Mouse (Mus musculus) lung, adult 2 months (tissue): ENCODE data around the gene Gm20388. TPM values are rescaled to one million over a fixed set of nuclear protein-coding genes. Genes with fewer than 3 reads are reported as not detected.
"Not testable (repeated sequence)": the region's sequence is repeated elsewhere in the genome, so short reads cannot be mapped to it uniquely, and the experiment has no call there.

Experiments
- DNase-seq: peaks from one replicate; pipeline ENCODE4 v3.0.0; 2022
- H3K4me1 ChIP-seq: fragments of 200-500 bp; 2 replicates; pipeline ENCODE4 v1.6.1; 2011; ENCODE audit warnings: low read length; ENCODE audit not compliant: control insufficient read depth, insufficient read depth
- H3K4me3 ChIP-seq: fragments of 200-500 bp; replicated peaks from 2 replicates; pipeline ENCODE3; 2011; ENCODE audit warnings: low read depth, mild to moderate bottlenecking, control low read depth, low read length; ENCODE audit errors: extremely low read depth
- CTCF ChIP-seq: fragments of 200-500 bp; IDR thresholded peaks from 2 replicates; pipeline ENCODE4 v1.5.1; 2011; ENCODE audit warnings: mild to moderate bottlenecking, low read length, control low read depth; ENCODE audit not compliant: insufficient read depth
- POLR2A ChIP-seq: fragments of 200-500 bp; IDR thresholded peaks from 2 replicates; pipeline ENCODE4 v1.6.1; 2011; ENCODE audit warnings: low read depth, mild to moderate bottlenecking, control low read depth, low read length, borderline replicate concordance; ENCODE audit errors: extremely low read depth
- WGBS: fragments of 180-500 bp; shearing (Covaris S2); methylation state at CpG from one replicate; pipeline ENCODE4 v1.1.7; 2018; 5-methylcytosine and 5-hydroxymethylcytosine counted together
- polyA plus RNA-seq: library from polyadenylated mRNA; depleted of rRNA; stranded (reverse); fragments of >200 nt; gene quantifications from 2 replicates; pipeline ENCODE4 v1.2.3, GENCODE M21; 2012

Gm20388 gene
- polyA plus RNA-seq, 1 experiment, result 67.8 TPM

GRCm38 (mm10) chr8:124151881-124152280 is 4241.2 kb downstream of the Gm20388 start:
- 81% methylated on average over 6 of the region's 6 CpGs for WGBS
- no peak for DNase-seq
- TF ChIP-seq POLR2A (no peak), CTCF (no peak)
- Histone ChIP-seq H3K4me1 (no peaks in the 10 kb centered on the region), H3K4me3 (no peak overlapping the region)

- DNase-seq, result no peak
- WGBS, result 89% methylated on average over 8 of the region's 8 CpGs
- H3K4me1 ChIP-seq, result no peaks in the 10 kb centered on the region
- H3K4me3 ChIP-seq, result no peak overlapping the region
- TF ChIP-seq POLR2A (no peak), CTCF (no peak)
Measured at GRCm38 (mm10) chr8:124152771-124153170, 4242.1 kb downstream of the Gm20388 start.

- TF ChIP-seq CTCF (no peak), POLR2A (no peak)
- Histone ChIP-seq H3K4me3 (no peak overlapping the region), H3K4me1 (no peaks in the 10 kb centered on the region)
- DNase-seq, result no peak
- 80% methylated on average over 7 of the region's 7 CpGs for WGBS
Measured at GRCm38 (mm10) chr8:124156324-124156723, 4245.7 kb downstream of the Gm20388 start.

- TF ChIP-seq POLR2A (no peak), CTCF (no peak)
- Histone ChIP-seq H3K4me1 (no peaks in the 10 kb centered on the region), H3K4me3 (no peak overlapping the region)
- DNase-seq, result no peak
- WGBS, result 75% methylated on average over 5 of the region's 5 CpGs
Measured at GRCm38 (mm10) chr8:124161683-124162082, 4251.0 kb downstream of the Gm20388 start.

GRCm38 (mm10) chr8:124163258-124163657 is 4252.6 kb downstream of the Gm20388 start:
- no peaks in the 10 kb centered on the region for H3K4me1 ChIP-seq
- DNase-seq, result no peak
- 81% methylated on average over 5 of the region's 5 CpGs for WGBS
- H3K4me3 ChIP-seq, result no peak overlapping the region
- TF ChIP-seq POLR2A (no peak), CTCF (no peak)

- Histone ChIP-seq H3K4me3 (no peak overlapping the region), H3K4me1 (peaks cover 2% of the 10 kb centered on the region)
- no peak for DNase-seq
- TF ChIP-seq CTCF, result no peak
- TF ChIP-seq POLR2A, result no peak
- WGBS, result 74% methylated on average over 7 of the region's 7 CpGs
Measured at GRCm38 (mm10) chr8:124169749-124170148, 4259.1 kb downstream of the Gm20388 start.

GRCm38 (mm10) chr8:124170671-124171070 is 4260.0 kb downstream of the Gm20388 start:
- WGBS, result 76% methylated on average over 7 of the region's 7 CpGs

GRCm38 (mm10) chr8:124171557-124172528 is 4261.2 kb downstream of the Gm20388 start:
- TF ChIP-seq POLR2A (no peak), CTCF (no peak)
- no peak for DNase-seq
- H3K4me1 ChIP-seq, result peaks cover 2% of the 10 kb centered on the region
- H3K4me3 ChIP-seq, result no peak overlapping the region
- WGBS, result 62% methylated on average over 17 of the region's 17 CpGs

More at GRCm38 (mm10) chr8:124170671-124171070, 4260.0 kb downstream of the Gm20388 start:
- TF ChIP-seq POLR2A (no peak), CTCF (no peak)
- peaks cover 2% of the 10 kb centered on the region for H3K4me1 ChIP-seq
- no peak for DNase-seq
- H3K4me3 ChIP-seq, result no peak overlapping the region

GRCm38 (mm10) chr8:124173688-124174087 is 4263.0 kb downstream of the Gm20388 start:
- H3K4me3 ChIP-seq, result no peak overlapping the region
- no peak for TF ChIP-seq POLR2A
- no peak for TF ChIP-seq CTCF
- WGBS, result 67% methylated on average over 4 of the region's 4 CpGs
- DNase-seq, result no peak
- H3K4me1 ChIP-seq, result peaks cover 2% of the 10 kb centered on the region

- no peak for TF ChIP-seq CTCF
- TF ChIP-seq POLR2A, result no peak
- H3K4me3 ChIP-seq, result no peak overlapping the region
- 88% methylated on average over 6 of the region's 6 CpGs for WGBS
- peaks cover 2% of the 10 kb centered on the region for H3K4me1 ChIP-seq
- no peak for DNase-seq
Measured at GRCm38 (mm10) chr8:124176133-124176532, 4265.5 kb downstream of the Gm20388 start.

GRCm38 (mm10) chr8:124177092-124177491 is 4266.5 kb downstream of the Gm20388 start:
- 97% methylated on average over 1 of the region's 1 CpGs for WGBS
- not testable (repeated sequence) for H3K4me3 ChIP-seq, DNase-seq, H3K4me1 ChIP-seq
